Mouse (Mus musculus): ENCODE measurements at regions not wholly inside any gene's neighbourhood (a gene's known extent, or its start where the extent isn't known, plus 50 kb on each side); places are given as distances from the start of the nearest gene placed in this dataset.

DNA sequence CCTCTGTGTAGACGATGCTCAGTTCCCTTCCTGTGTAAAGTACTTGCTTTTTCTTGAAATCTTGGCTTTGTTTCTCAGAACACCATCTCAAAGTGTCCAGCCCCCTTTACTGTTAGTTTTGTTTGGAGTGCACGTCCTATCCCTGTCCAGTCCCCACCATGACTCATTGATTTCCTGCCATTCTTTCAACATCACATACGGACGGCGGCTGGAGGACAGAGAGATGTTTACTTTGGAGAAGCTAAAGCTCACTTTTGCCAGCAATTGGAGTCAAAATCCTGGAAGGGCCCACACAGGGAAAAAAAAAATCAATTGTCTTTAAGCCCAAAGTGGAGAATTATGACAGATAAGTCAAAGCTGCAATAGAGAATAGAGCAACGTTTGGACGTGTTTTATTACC, 51.8 kb downstream of the Gm5426 start:
- H3K27me3 ChIP-seq (replicated peaks) = no peaks in the 10 kb centered on the region
- no peaks in the 10 kb centered on the region for H3K9me3 ChIP-seq
- H3K36me3 ChIP-seq = no peaks in the 10 kb centered on the region
- peak; percentile 75; the same call in 1 of the 2 replicates for ATAC-seq (ENCODE audit: insufficient read depth, low FRiP score, low read depth)
- H3K4me2 ChIP-seq = peak overlapping the region; percentile 13; the same call in 1 of the 2 replicates
- 0 out of 2 replicates have a peak, but pooled peaks cover 6% of the 10 kb centered on the region for H3K4me1 ChIP-seq
- peak overlapping the region; percentile 73 for H3K27ac ChIP-seq
- no peak overlapping the region for H3K4me3 ChIP-seq (replicated peaks)
- WGBS = 21% methylated on average over 7 of the region's 7 CpGs
- H3K9ac ChIP-seq = no peak overlapping the region

- WGBS = 69% methylated on average over 10 of the region's 10 CpGs
- Histone ChIP-seq H3K36me3 (no peaks in the 10 kb centered on the region), H3K27me3 (replicated peaks) (no peaks in the 10 kb centered on the region), H3K9me3 (no peaks in the 10 kb centered on the region), H3K4me3 (replicated peaks) (no peak overlapping the region), H3K27ac (no peak overlapping the region), H3K4me2 (no peak overlapping the region), H3K4me1 (0 out of 2 replicates have a peak, but pooled peaks cover 6% of the 10 kb centered on the region), H3K9ac (no peak overlapping the region)
- ATAC-seq (ENCODE audit: insufficient read depth, low FRiP score, low read depth) = no peak
Measured at GRCm38 (mm10) chr10:96190168-96190987, 54.0 kb downstream of the Gm5426 start.

DNA sequence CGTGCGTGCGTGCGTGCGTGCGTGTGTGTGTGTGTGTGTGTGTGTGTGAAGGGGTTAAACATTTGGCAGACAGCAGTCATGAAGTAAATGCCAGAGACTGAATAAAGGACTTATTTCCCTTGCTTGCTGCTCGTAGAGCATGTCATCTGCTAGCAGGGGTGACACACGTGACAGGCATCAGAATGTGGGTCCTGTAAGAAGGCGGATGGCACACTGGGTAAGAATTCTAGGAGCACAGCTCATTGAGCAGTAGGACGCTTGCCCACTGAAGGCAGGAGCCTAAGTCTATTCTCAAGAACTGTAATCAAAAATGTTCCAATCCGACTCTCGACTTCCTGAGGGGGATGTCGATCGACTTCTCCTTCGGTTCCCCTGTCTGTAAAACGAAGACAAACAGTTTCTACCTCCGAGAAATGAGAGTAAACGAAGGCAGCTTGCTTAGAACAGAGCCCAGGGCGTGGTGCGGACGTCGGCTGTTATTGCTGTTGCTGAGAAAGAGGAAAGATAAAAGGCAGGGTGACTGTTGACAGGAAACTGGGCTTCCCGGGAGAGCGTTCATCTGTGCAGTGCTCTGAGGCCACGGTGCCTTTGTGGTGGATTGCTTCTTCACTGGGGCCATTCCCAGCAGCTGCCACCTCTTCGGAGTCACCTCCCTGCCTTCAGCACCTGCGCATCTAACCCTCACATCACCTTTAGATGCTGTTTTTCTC, 64.7 kb downstream of the Gm5426 start:
- Histone ChIP-seq H3K4me2 (peak overlapping the region; percentile 26), H3K9ac (no peak overlapping the region), H3K4me1 (no peaks in the 10 kb centered on the region), H3K27ac (no peak overlapping the region), H3K36me3 (no peaks in the 10 kb centered on the region), H3K9me3 (no peaks in the 10 kb centered on the region), H3K4me3 (replicated peaks) (no peak overlapping the region), H3K27me3 (replicated peaks) (no peaks in the 10 kb centered on the region)
- WGBS = 55% methylated on average over 27 of the region's 27 CpGs
- no peak for ATAC-seq (ENCODE audit: insufficient read depth, low FRiP score, low read depth)

DNA sequence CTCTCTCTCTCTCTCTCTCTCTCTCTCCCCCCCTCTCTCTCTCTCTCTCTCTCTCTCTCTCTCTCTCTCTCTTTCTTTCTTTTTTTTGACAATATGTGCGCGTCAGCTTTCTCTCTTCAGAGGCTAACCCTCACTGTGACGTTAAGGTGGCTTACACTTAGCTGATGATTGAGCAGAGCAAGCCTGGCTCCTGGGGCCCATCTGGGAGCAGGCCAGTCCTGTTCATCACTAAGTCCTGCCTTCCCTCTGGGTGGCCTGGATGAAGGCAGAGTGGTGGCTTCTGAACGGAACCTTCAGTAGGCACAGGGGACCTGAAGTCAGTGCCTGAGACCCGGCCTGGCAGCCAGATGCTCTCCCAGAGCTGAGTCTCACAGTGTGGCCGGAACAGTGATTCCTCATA, 65.5 kb downstream of the Gm5426 start:
- Histone ChIP-seq H3K9me3 (no peaks in the 10 kb centered on the region), H3K27ac (no peak overlapping the region), H3K4me2 (no peak overlapping the region), H3K9ac (no peak overlapping the region), H3K4me3 (replicated peaks) (no peak overlapping the region), H3K27me3 (replicated peaks) (no peaks in the 10 kb centered on the region), H3K4me1 (no peaks in the 10 kb centered on the region), H3K36me3 (no peaks in the 10 kb centered on the region)
- 59% methylated on average over 6 of the region's 6 CpGs for WGBS
- no peak for ATAC-seq (ENCODE audit: insufficient read depth, low FRiP score, low read depth)

DNA sequence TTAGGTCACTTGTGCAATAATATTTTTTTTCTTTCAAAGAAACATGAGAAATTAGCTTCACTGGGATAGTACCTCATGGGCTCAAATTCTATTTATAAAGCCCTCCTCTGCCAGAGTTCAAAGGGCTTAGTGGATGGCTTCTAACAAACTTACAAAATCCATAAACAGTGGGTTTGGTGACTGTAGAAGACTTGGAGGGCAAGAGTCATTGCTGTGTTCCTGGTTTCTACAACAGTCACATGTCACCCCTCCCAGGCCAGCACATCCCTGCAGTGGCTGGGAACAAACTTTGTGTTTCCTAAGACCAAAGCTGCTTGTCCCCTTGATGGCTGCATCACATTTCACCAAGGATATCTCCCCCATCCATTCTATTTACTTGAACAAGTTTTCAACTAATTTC, 66.5 kb downstream of the Gm5426 start:
- H3K36me3 ChIP-seq = no peaks in the 10 kb centered on the region
- H3K4me1 ChIP-seq = no peaks in the 10 kb centered on the region
- no peak overlapping the region for H3K4me3 ChIP-seq (replicated peaks)
- no peaks in the 10 kb centered on the region for H3K9me3 ChIP-seq
- H3K4me2 ChIP-seq = no peak overlapping the region
- no peaks in the 10 kb centered on the region for H3K27me3 ChIP-seq (replicated peaks)
- H3K9ac ChIP-seq = no peak overlapping the region
- no peak overlapping the region for H3K27ac ChIP-seq
- ATAC-seq (ENCODE audit: insufficient read depth, low FRiP score, low read depth) = no peak

DNA sequence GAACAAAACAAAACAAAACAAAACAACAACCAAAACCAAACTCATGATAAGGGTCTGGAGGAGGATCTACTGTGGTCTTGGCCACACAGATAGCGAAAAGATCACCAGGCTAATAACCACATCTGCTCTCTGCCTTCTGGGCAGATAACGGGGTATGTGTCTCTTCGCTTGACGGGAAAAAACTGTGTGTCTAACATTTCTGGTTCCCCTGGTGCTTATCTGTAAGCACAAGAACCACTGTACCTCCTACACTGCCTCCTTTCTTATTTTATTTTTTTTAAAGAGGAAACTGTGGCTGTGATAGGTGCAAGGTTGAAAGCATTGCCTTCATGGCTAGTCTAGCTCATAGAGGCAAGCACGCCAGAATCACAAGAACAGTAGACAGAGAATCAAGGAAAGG, 67.8 kb downstream of the Gm5426 start:
- ATAC-seq (ENCODE audit: insufficient read depth, low FRiP score, low read depth) = no peak; the same call in 1 of the 2 replicates
- Histone ChIP-seq H3K27ac (no peak overlapping the region), H3K9ac (no peak overlapping the region), H3K4me1 (no peaks in the 10 kb centered on the region), H3K4me3 (replicated peaks) (no peak overlapping the region), H3K36me3 (no peaks in the 10 kb centered on the region), H3K27me3 (replicated peaks) (no peaks in the 10 kb centered on the region), H3K9me3 (no peaks in the 10 kb centered on the region), H3K4me2 (no peak overlapping the region)
- WGBS = 83% methylated on average over 5 of the region's 5 CpGs

GRCm38 (mm10) chr10:96209171-96209570, 72.8 kb downstream of the Gm5426 start:
- 89% methylated on average over 5 of the region's 5 CpGs for WGBS
- H3K9ac ChIP-seq = no peak overlapping the region
- no peak overlapping the region for H3K4me3 ChIP-seq (replicated peaks)
- H3K9me3 ChIP-seq = no peaks in the 10 kb centered on the region
- no peak overlapping the region for H3K27ac ChIP-seq
- ATAC-seq (ENCODE audit: insufficient read depth, low FRiP score, low read depth) = no peak
- no peaks in the 10 kb centered on the region for H3K4me1 ChIP-seq
- no peaks in the 10 kb centered on the region for H3K27me3 ChIP-seq (replicated peaks)
- no peak overlapping the region for H3K4me2 ChIP-seq
- no peaks in the 10 kb centered on the region for H3K36me3 ChIP-seq

DNA sequence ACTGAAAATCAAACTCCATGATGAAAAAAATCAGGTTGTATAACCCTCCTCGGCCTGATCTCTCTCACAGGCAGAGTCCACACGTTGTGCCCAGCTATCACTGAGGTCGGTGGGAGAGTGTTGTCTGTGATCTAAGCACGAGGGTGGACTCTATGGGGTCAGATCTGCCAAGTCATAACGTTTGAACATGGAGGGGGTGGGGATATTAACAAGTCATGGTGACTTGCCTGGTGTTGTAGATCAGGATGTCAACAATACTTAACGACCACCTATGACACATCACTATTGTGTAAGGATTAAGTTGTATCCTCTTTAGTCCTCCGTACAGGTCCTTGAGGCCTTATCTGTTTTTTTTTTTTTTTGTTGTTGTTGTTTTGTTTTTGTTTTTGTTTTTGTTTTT, 74.8 kb downstream of the Gm5426 start:
- H3K27ac ChIP-seq = no peak overlapping the region
- no peaks in the 10 kb centered on the region for H3K27me3 ChIP-seq (replicated peaks)
- H3K9ac ChIP-seq = no peak overlapping the region
- no peaks in the 10 kb centered on the region for H3K4me1 ChIP-seq
- no peaks in the 10 kb centered on the region for H3K36me3 ChIP-seq
- no peak for ATAC-seq (ENCODE audit: insufficient read depth, low FRiP score, low read depth)
- WGBS = 70% methylated on average over 7 of the region's 7 CpGs
- no peaks in the 10 kb centered on the region for H3K9me3 ChIP-seq
- H3K4me3 ChIP-seq (replicated peaks) = no peak overlapping the region
- H3K4me2 ChIP-seq = no peak overlapping the region

DNA sequence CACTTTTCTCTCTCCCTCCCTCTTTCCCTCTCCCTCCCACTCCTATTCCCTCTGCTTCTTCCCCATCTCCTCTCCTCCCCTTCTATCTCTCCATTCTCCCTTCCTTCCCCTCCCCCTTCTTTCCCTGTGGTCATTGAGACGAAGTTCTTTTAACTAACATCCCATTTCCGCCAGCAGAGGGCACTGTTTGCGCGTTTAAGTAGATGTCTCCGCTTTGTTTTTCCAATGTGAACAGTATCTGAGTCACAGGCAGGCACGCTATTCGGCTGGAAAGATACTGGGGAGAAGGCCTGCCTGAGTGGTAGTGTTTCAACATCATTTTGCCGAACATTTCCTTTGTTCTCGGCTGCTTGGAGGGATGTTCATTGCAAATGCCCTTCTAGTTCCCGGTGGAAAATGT, 77.5 kb downstream of the Gm5426 start:
- Histone ChIP-seq H3K9ac (no peak overlapping the region), H3K4me3 (replicated peaks) (no peak overlapping the region), H3K4me2 (peak overlapping the region; percentile 27; the same call in 1 of the 2 replicates), H3K36me3 (no peaks in the 10 kb centered on the region), H3K9me3 (no peaks in the 10 kb centered on the region), H3K4me1 (no peaks in the 10 kb centered on the region), H3K27me3 (replicated peaks) (no peaks in the 10 kb centered on the region), H3K27ac (no peak overlapping the region)
- WGBS = 1% methylated on average over 10 of the region's 10 CpGs
- 0 out of 2 replicates have a peak, but pooled peaks have one; percentile 68 for ATAC-seq (ENCODE audit: insufficient read depth, low FRiP score, low read depth)

GRCm38 (mm10) chr10:96214285-96214684, 77.9 kb downstream of the Gm5426 start:
- Histone ChIP-seq H3K27me3 (replicated peaks) (no peaks in the 10 kb centered on the region), H3K36me3 (no peaks in the 10 kb centered on the region), H3K4me3 (replicated peaks) (no peak overlapping the region), H3K4me2 (peak overlapping the region; percentile 27; the same call in 1 of the 2 replicates), H3K9me3 (no peaks in the 10 kb centered on the region), H3K27ac (no peak overlapping the region), H3K4me1 (no peaks in the 10 kb centered on the region), H3K9ac (no peak overlapping the region)
- 51% methylated on average over 7 of the region's 7 CpGs for WGBS
- ATAC-seq (ENCODE audit: insufficient read depth, low FRiP score, low read depth) = no peak

DNA sequence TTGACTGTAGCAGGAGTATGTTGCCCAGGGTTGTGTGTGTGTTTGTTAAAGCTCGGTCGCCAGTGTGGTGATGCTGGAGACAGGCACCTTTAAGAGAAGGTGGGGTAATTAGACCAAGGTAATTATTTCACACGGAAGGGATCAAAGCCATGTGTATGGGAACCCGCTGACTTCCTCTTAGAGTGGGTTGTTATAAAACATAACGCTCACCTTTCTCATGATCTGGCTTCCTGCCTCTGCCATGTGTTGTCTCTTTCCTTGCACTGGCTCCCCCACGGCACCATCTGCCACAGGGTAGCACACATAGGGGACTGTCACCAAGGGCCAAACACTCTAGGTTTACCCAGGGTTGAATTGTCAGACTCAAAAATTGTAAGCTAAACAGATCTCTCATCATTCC, 78.5 kb downstream of the Gm5426 start:
- Histone ChIP-seq H3K4me3 (replicated peaks) (no peak overlapping the region), H3K9me3 (no peaks in the 10 kb centered on the region), H3K27me3 (replicated peaks) (no peaks in the 10 kb centered on the region), H3K9ac (no peak overlapping the region), H3K27ac (no peak overlapping the region), H3K4me2 (no peak overlapping the region), H3K4me1 (no peaks in the 10 kb centered on the region), H3K36me3 (no peaks in the 10 kb centered on the region)
- WGBS = 80% methylated on average over 6 of the region's 6 CpGs
- no peak for ATAC-seq (ENCODE audit: insufficient read depth, low FRiP score, low read depth)

- Histone ChIP-seq H3K4me2 (no peak overlapping the region), H3K4me1 (no peaks in the 10 kb centered on the region), H3K27ac (no peak overlapping the region), H3K27me3 (replicated peaks) (no peaks in the 10 kb centered on the region), H3K4me3 (replicated peaks) (no peak overlapping the region), H3K9ac (no peak overlapping the region), H3K36me3 (no peaks in the 10 kb centered on the region), H3K9me3 (no peaks in the 10 kb centered on the region)
- WGBS = 75% methylated on average over 4 of the region's 4 CpGs
- no peak for ATAC-seq (ENCODE audit: insufficient read depth, low FRiP score, low read depth)
Measured at GRCm38 (mm10) chr10:96220731-96221130, 84.3 kb downstream of the Gm5426 start.

Measured in stomach, embryonic 15.5 days (tissue).